Mouse (Mus musculus) C2C12 (cell line): ENCODE data around the gene Prr19.

Source experiments
- MYOG ChIP-seq: IDR thresholded peaks from one replicate; pipeline ENCODE4 v1.6.1; 2011; ENCODE audit not compliant: control insufficient read depth, insufficient read length; ENCODE audit errors: extremely low read depth
- USF1 ChIP-seq: IDR thresholded peaks from one replicate; pipeline ENCODE4 v1.6.1; 2011; ENCODE audit warnings: low read depth, mild to moderate bottlenecking, control low read depth, moderate library complexity

GRCm38 (mm10) chr7:25263968-25264870 is 37.0 kb upstream of the Prr19 start:
- TF ChIP-seq MYOG, result no peak
- no peak for TF ChIP-seq USF1
